Mouse (Mus musculus) stomach, embryonic 15.5 days (tissue): Measurements from ENCODE around the gene Dpysl4. TPM values are rescaled to one million over a fixed set of nuclear protein-coding genes. Genes with fewer than 3 reads are reported as not detected.

Experiments used
- ATAC-seq: fragments of 200-750 bp; cut with Nextera tagmentation; 2 replicates; pipeline ENCODE4 v1.8.0; 2017; ENCODE audit warnings: low read depth, moderate number of reproducible peaks, moderate TSS enrichment; ENCODE audit not compliant: insufficient read depth, low FRiP score
- H3K27ac ChIP-seq: fragments of 300-500 bp; sonication (generic); 2 replicates; pipeline ENCODE4 v1.5.1; 2015; ENCODE audit warnings: mild to moderate bottlenecking, inconsistent platforms
- H3K27me3 ChIP-seq: fragments of 300-500 bp; sonication (generic); replicated peaks from 2 replicates; pipeline ENCODE4 v1.6.1; 2015; ENCODE audit warnings: inconsistent platforms
- H3K36me3 ChIP-seq: fragments of 300-500 bp; sonication (generic); 2 replicates; pipeline ENCODE4 v1.6.1; 2015; ENCODE audit warnings: inconsistent platforms
- H3K4me1 ChIP-seq: fragments of 300-500 bp; sonication (generic); 2 replicates; pipeline ENCODE4 v1.6.1; 2015; ENCODE audit warnings: inconsistent platforms
- H3K4me2 ChIP-seq: fragments of 300-500 bp; sonication (generic); 2 replicates; pipeline ENCODE4 v1.6.1; 2015; ENCODE audit warnings: mild to moderate bottlenecking, inconsistent platforms
- H3K4me3 ChIP-seq: fragments of 300-500 bp; sonication (generic); replicated peaks from 2 replicates; pipeline ENCODE4 v1.5.1; 2015; ENCODE audit warnings: inconsistent platforms
- H3K9ac ChIP-seq: fragments of 300-500 bp; sonication (generic); 2 replicates; pipeline ENCODE4 v1.6.1; 2015; ENCODE audit warnings: inconsistent platforms
- H3K9me3 ChIP-seq: fragments of 300-500 bp; sonication (generic); 2 replicates; pipeline ENCODE4 v1.6.1; 2016; ENCODE audit warnings: inconsistent platforms
- WGBS: fragments of 180-500 bp; shearing (Covaris S2); methylation state at CpG from one replicate; pipeline ENCODE4 v1.1.7; 2015; 5-methylcytosine and 5-hydroxymethylcytosine counted together
- polyA plus RNA-seq: library from polyadenylated mRNA; unstranded; fragments of >200 nt; fragmentation: Nextera tagmentation; extraction: Ambion mirVana; gene quantifications from 2 replicates; pipeline ENCODE4 v1.2.1, GENCODE M21; 2015

Gene Dpysl4
- polyA plus RNA-seq = 14.3 and 14.7 TPM in 2 replicates

GRCm38 (mm10) chr7:139085629-139086194 lies at the start of gene Dpysl4:
Gene Dpysl4, plus strand, starts transcription at chr7:139086001.
- peak; percentile 63; the same call in 1 of the 2 replicates for ATAC-seq
- no peaks in the 10 kb centered on the region for H3K36me3 ChIP-seq
- 6% methylated on average over 32 of the region's 32 CpGs for WGBS
- peaks cover 35% of the 10 kb centered on the region for H3K27me3 ChIP-seq
- peak within 1 kb of the TSS; percentile 34 for H3K9ac ChIP-seq
- peak within 1 kb of the TSS; percentile 59 for H3K4me3 ChIP-seq
- peak within 1 kb of the TSS; percentile 87 for H3K4me2 ChIP-seq
- no peak within 1 kb of the TSS for H3K27ac ChIP-seq
- peaks cover 13% of the 10 kb centered on the region; the same call in 1 of the 2 replicates for H3K4me1 ChIP-seq
- no peaks in the 10 kb centered on the region for H3K9me3 ChIP-seq

- Histone ChIP-seq H3K4me3 (no peak overlapping the region), H3K27me3 (no peaks in the 10 kb centered on the region), H3K4me2 (no peak overlapping the region), H3K9ac (no peak overlapping the region), H3K36me3 (no peaks in the 10 kb centered on the region), H3K4me1 (no peaks in the 10 kb centered on the region), H3K9me3 (no peaks in the 10 kb centered on the region), H3K27ac (no peak overlapping the region)
- ATAC-seq = no peak
- WGBS = 42% methylated on average over 4 of the region's 4 CpGs
Measured at GRCm38 (mm10) chr7:139063406-139063805, 22.4 kb upstream of the Dpysl4 start.

- no peak overlapping the region for H3K4me3 ChIP-seq
- H3K36me3 ChIP-seq = no peaks in the 10 kb centered on the region
- H3K9ac ChIP-seq = no peak overlapping the region
- H3K9me3 ChIP-seq = no peaks in the 10 kb centered on the region
- H3K27me3 ChIP-seq = no peaks in the 10 kb centered on the region
- no peaks in the 10 kb centered on the region for H3K4me1 ChIP-seq
- 0% methylated on average over 2 of the region's 2 CpGs for WGBS
- no peak for ATAC-seq
- H3K27ac ChIP-seq = no peak overlapping the region
- no peak overlapping the region for H3K4me2 ChIP-seq
Measured at GRCm38 (mm10) chr7:139068182-139068623, 17.6 kb upstream of the Dpysl4 start.

- Histone ChIP-seq H3K36me3 (no peaks in the 10 kb centered on the region), H3K9me3 (no peaks in the 10 kb centered on the region), H3K9ac (no peak overlapping the region), H3K27ac (no peak overlapping the region), H3K4me3 (no peak overlapping the region), H3K27me3 (no peaks in the 10 kb centered on the region), H3K4me1 (peaks cover 16% of the 10 kb centered on the region; the same call in 1 of the 2 replicates), H3K4me2 (no peak overlapping the region)
- no peak for ATAC-seq
- WGBS = 39% methylated on average over 6 of the region's 6 CpGs
Measured at GRCm38 (mm10) chr7:139074189-139074588, 11.6 kb upstream of the Dpysl4 start.

GRCm38 (mm10) chr7:139075054-139075794 lies 10.6 kb upstream of the Dpysl4 start:
- Histone ChIP-seq H3K36me3 (no peaks in the 10 kb centered on the region), H3K9me3 (no peaks in the 10 kb centered on the region), H3K4me2 (no peak overlapping the region), H3K9ac (no peak overlapping the region), H3K27me3 (no peaks in the 10 kb centered on the region), H3K27ac (no peak overlapping the region), H3K4me1 (peaks cover 16% of the 10 kb centered on the region; the same call in 1 of the 2 replicates), H3K4me3 (no peak overlapping the region)
- WGBS = 44% methylated on average over 14 of the region's 14 CpGs
- ATAC-seq = no peak

GRCm38 (mm10) chr7:139077283-139077682 lies 8.5 kb upstream of the Dpysl4 start:
- WGBS = 14% methylated on average over 7 of the region's 7 CpGs
- peak; percentile 58; the same call in 1 of the 2 replicates for ATAC-seq
- Histone ChIP-seq H3K27me3 (no peaks in the 10 kb centered on the region), H3K9me3 (no peaks in the 10 kb centered on the region), H3K9ac (no peak overlapping the region), H3K4me3 (no peak overlapping the region), H3K4me1 (peaks cover 16% of the 10 kb centered on the region; the same call in 1 of the 2 replicates), H3K4me2 (no peak overlapping the region), H3K36me3 (no peaks in the 10 kb centered on the region), H3K27ac (peak overlapping the region; percentile 26; the same call in 1 of the 2 replicates)

- no peak overlapping the region for H3K9ac ChIP-seq
- ATAC-seq = no peak
- H3K4me1 ChIP-seq = peaks cover 16% of the 10 kb centered on the region; the same call in 1 of the 2 replicates
- H3K36me3 ChIP-seq = no peaks in the 10 kb centered on the region
- no peak overlapping the region for H3K4me3 ChIP-seq
- H3K9me3 ChIP-seq = no peaks in the 10 kb centered on the region
- 35% methylated on average over 6 of the region's 6 CpGs for WGBS
- no peaks in the 10 kb centered on the region for H3K27me3 ChIP-seq
- H3K27ac ChIP-seq = no peak overlapping the region
- no peak overlapping the region for H3K4me2 ChIP-seq
Measured at GRCm38 (mm10) chr7:139078181-139078580, 7.6 kb upstream of the Dpysl4 start.

GRCm38 (mm10) chr7:139079141-139079540 lies 6.7 kb upstream of the Dpysl4 start:
- no peaks in the 10 kb centered on the region for H3K9me3 ChIP-seq
- no peak overlapping the region for H3K27ac ChIP-seq
- no peak overlapping the region for H3K9ac ChIP-seq
- H3K4me1 ChIP-seq = peaks cover 16% of the 10 kb centered on the region; the same call in 1 of the 2 replicates
- no peak for ATAC-seq
- no peaks in the 10 kb centered on the region for H3K36me3 ChIP-seq
- H3K4me3 ChIP-seq = no peak overlapping the region
- no peak overlapping the region for H3K4me2 ChIP-seq
- WGBS = 71% methylated on average over 7 of the region's 7 CpGs
- no peaks in the 10 kb centered on the region for H3K27me3 ChIP-seq

GRCm38 (mm10) chr7:139080714-139081113 lies 5.1 kb upstream of the Dpysl4 start:
- 64% methylated on average over 4 of the region's 4 CpGs for WGBS
- Histone ChIP-seq H3K9me3 (no peaks in the 10 kb centered on the region), H3K4me3 (no peak overlapping the region), H3K27me3 (peaks cover 11% of the 10 kb centered on the region; the same call in 1 of the 2 replicates), H3K4me2 (no peak overlapping the region), H3K36me3 (no peaks in the 10 kb centered on the region), H3K9ac (no peak overlapping the region), H3K4me1 (peaks cover 16% of the 10 kb centered on the region; the same call in 1 of the 2 replicates), H3K27ac (no peak overlapping the region)
- no peak for ATAC-seq

- ATAC-seq = no peak
- H3K4me3 ChIP-seq = no peak overlapping the region
- 65% methylated on average over 5 of the region's 5 CpGs for WGBS
- H3K9me3 ChIP-seq = no peaks in the 10 kb centered on the region
- no peaks in the 10 kb centered on the region for H3K36me3 ChIP-seq
- H3K9ac ChIP-seq = no peak overlapping the region
- H3K4me2 ChIP-seq = no peak overlapping the region
- peaks cover 16% of the 10 kb centered on the region; the same call in 1 of the 2 replicates for H3K4me1 ChIP-seq
- H3K27me3 ChIP-seq = peaks cover 15% of the 10 kb centered on the region
- H3K27ac ChIP-seq = no peak overlapping the region
Measured at GRCm38 (mm10) chr7:139081158-139081557, 4.6 kb upstream of the Dpysl4 start.

GRCm38 (mm10) chr7:139082281-139082680 lies 3.5 kb upstream of the Dpysl4 start:
- H3K4me1 ChIP-seq = peaks cover 18% of the 10 kb centered on the region; the same call in 1 of the 2 replicates
- 83% methylated on average over 8 of the region's 8 CpGs for WGBS
- no peak overlapping the region for H3K27ac ChIP-seq
- no peaks in the 10 kb centered on the region for H3K36me3 ChIP-seq
- no peaks in the 10 kb centered on the region for H3K9me3 ChIP-seq
- no peak for ATAC-seq
- no peak overlapping the region for H3K4me3 ChIP-seq
- H3K4me2 ChIP-seq = no peak overlapping the region
- no peak overlapping the region for H3K9ac ChIP-seq
- H3K27me3 ChIP-seq = peaks cover 25% of the 10 kb centered on the region

- ATAC-seq = no peak
- Histone ChIP-seq H3K4me2 (no peak overlapping the region), H3K27me3 (peaks cover 35% of the 10 kb centered on the region), H3K4me1 (peaks cover 13% of the 10 kb centered on the region; the same call in 1 of the 2 replicates), H3K9me3 (no peaks in the 10 kb centered on the region), H3K9ac (no peak overlapping the region), H3K27ac (no peak overlapping the region), H3K36me3 (no peaks in the 10 kb centered on the region), H3K4me3 (no peak overlapping the region)
- WGBS = 65% methylated on average over 1 of the region's 1 CpGs
Measured at GRCm38 (mm10) chr7:139084316-139084715, 1.5 kb upstream of the Dpysl4 start.
